Mouse (Mus musculus): ENCODE measurements around the gene Sept1. TPM values are rescaled to one million over a fixed set of nuclear protein-coding genes. Genes with fewer than 3 reads are reported as not detected.
"Not testable (repeated sequence)": the region's sequence is repeated elsewhere in the genome, so short reads cannot be mapped to it uniquely, and the experiment has no call there.

The Sept1 gene
- polyA plus RNA-seq, 1 experiment from 2014 or later: 29.9 TPM

DNA sequence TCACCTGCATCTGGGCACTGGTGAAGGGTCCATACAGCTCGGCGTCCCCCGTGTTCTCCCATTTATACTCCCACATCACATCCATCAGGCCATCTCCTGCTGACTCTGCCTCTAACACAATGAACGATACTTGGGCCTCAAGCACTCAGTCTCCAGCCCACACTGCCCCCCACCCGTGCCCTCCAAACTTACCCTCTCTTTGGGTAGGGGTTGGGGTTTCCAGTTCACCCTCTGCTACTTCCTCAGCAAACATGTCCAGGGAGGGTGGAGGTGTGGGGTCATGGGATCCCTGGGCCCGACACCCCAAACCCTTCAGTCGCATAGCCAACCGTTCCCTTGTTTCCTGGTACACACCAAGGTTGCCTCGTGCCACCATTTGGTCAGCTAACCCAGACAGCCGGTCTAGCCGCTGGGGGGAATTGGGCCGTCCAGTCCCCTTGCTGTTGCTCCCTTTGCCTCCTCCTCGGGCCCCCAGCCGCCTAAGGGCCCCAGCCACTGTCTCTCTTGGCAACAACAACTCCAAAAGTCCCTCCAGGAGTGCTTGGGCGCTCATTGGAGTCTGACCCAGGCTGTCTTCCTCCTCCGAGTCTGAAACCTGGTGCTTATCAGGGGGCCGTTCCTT, 38.8 kb downstream of the Sept1 start:
- Histone ChIP-seq H3K27ac (peak overlapping the region; percentile 94), H3K36me3 (peaks cover 74% of the 10 kb centered on the region), H3K4me3 (peak overlapping the region; percentile 75), H3K4me1 (peaks cover 24% of the 10 kb centered on the region), H3K9me3 (replicated peaks) (no peaks in the 10 kb centered on the region), H3K27me3 (ENCODE audit: low read depth, poor library complexity, severe bottlenecking) (no peaks in the 10 kb centered on the region)
- 95% methylated on average over 17 of the region's 17 CpGs for WGBS
- no peak for DNase-seq (ENCODE audit: low spot score)

- Histone ChIP-seq H3K4me3 (no peak overlapping the region), H3K27ac (no peak overlapping the region), H3K36me3 (peaks cover 63% of the 10 kb centered on the region), H3K27me3 (ENCODE audit: low read depth, poor library complexity, severe bottlenecking) (no peaks in the 10 kb centered on the region), H3K4me1 (peaks cover 24% of the 10 kb centered on the region), H3K9me3 (replicated peaks) (no peaks in the 10 kb centered on the region)
- DNase-seq (ENCODE audit: low spot score): no peak
- WGBS: 93% methylated on average over 5 of the region's 5 CpGs
Measured at GRCm38 (mm10) chr7:127192989-127193388, 39.9 kb downstream of the Sept1 start.

DNA sequence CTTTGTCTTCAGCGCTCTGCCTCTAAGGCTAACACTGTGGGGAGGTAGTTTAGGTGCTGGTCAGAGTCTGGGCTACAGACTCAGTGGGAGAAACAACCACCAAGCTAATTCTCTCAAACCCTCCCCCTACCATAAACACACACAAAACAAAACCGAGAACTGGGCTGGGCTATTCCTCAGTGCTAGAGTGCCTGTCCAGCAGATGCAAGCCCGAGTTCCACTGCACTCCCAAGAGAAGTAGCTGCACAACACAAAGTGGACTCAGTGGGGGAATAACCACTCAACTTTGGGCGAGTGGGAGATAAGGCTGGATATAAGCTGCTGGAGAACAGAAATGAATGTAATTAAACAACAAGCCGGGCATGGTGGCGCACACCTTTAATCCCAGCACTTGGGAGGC, 42.3 kb downstream of the Sept1 start:
- H3K9me3 ChIP-seq (replicated peaks): no peaks in the 10 kb centered on the region
- H3K27ac ChIP-seq: no peak overlapping the region
- 88% methylated on average over 6 of the region's 6 CpGs for WGBS
- no peak for DNase-seq (ENCODE audit: low spot score)
- no peaks in the 10 kb centered on the region for H3K27me3 ChIP-seq (ENCODE audit: low read depth, poor library complexity, severe bottlenecking)
- peaks cover 15% of the 10 kb centered on the region for H3K4me1 ChIP-seq
- peaks cover 47% of the 10 kb centered on the region for H3K36me3 ChIP-seq
- H3K4me3 ChIP-seq: no peak overlapping the region

- no peaks in the 10 kb centered on the region for H3K9me3 ChIP-seq (replicated peaks)
- 82% methylated on average over 17 of the region's 17 CpGs for WGBS
- H3K27me3 ChIP-seq (ENCODE audit: low read depth, poor library complexity, severe bottlenecking): no peaks in the 10 kb centered on the region
- peaks cover 33% of the 10 kb centered on the region for H3K36me3 ChIP-seq
- no peak for DNase-seq (ENCODE audit: low spot score)
- H3K4me3 ChIP-seq: no peak overlapping the region
- H3K4me1 ChIP-seq: no peaks in the 10 kb centered on the region
- H3K27ac ChIP-seq: no peak overlapping the region
Measured at GRCm38 (mm10) chr7:127188305-127189276, 44.3 kb downstream of the Sept1 start.

GRCm38 (mm10) chr7:127187351-127187750, 45.6 kb downstream of the Sept1 start:
- H3K27ac ChIP-seq: no peak overlapping the region
- peaks cover 21% of the 10 kb centered on the region for H3K36me3 ChIP-seq
- H3K27me3 ChIP-seq (ENCODE audit: low read depth, poor library complexity, severe bottlenecking): no peaks in the 10 kb centered on the region
- H3K4me1 ChIP-seq: no peaks in the 10 kb centered on the region
- WGBS: 74% methylated on average over 10 of the region's 10 CpGs
- no peaks in the 10 kb centered on the region for H3K9me3 ChIP-seq (replicated peaks)
- H3K4me3 ChIP-seq: no peak overlapping the region
- DNase-seq (ENCODE audit: low spot score): no peak

DNA sequence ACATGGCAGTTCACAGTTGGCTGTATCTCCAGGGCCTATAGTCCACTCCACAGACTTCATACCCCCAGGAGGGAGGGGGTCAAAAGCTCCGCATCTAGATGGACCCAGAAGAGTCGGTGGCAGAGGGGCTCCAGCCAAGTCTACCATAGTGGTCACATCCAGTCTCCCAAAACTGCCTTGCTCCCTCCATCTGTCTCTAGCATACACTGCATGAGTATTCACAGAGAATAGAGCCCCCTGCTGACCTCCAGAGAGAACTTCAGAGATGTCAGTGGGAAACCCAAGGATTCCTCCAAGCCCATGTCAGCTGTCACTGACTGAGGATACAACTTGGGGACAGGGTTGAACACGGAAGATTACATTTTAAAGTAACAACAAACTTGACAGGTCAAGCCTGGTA, 47.3 kb downstream of the Sept1 start:
- H3K36me3 ChIP-seq: peaks cover 3% of the 10 kb centered on the region
- H3K27ac ChIP-seq: no peak overlapping the region
- WGBS: 69% methylated on average over 3 of the region's 3 CpGs
- no peaks in the 10 kb centered on the region for H3K9me3 ChIP-seq (replicated peaks)
- H3K4me3 ChIP-seq: no peak overlapping the region
- DNase-seq (ENCODE audit: low spot score): no peak
- H3K27me3 ChIP-seq (ENCODE audit: low read depth, poor library complexity, severe bottlenecking): no peaks in the 10 kb centered on the region
- H3K4me1 ChIP-seq: no peaks in the 10 kb centered on the region

DNA sequence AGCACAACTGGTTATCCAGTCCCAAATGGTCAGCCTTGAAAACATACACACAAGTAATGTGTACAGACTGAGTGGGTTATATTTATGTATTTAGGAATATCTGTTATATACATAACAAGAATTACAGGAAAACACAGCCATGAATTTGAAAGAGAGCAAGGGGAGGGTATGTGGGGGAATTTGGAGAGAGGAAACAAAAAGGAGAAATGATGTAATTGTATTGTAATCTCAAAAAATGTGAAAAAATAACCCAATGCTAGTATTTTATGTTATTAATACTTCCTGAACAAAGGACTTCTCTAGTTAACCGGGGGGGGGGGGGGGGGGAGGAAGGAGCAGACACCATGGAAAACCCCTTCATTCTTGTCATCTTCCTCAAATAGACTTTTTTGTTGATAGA, 48.2 kb downstream of the Sept1 start:
- no peak for DNase-seq (ENCODE audit: low spot score)
- no peak overlapping the region for H3K4me3 ChIP-seq
- H3K9me3 ChIP-seq (replicated peaks): no peaks in the 10 kb centered on the region
- WGBS: 89% methylated on average over 1 of the region's 1 CpGs
- no peak overlapping the region for H3K27ac ChIP-seq
- H3K36me3 ChIP-seq: no peaks in the 10 kb centered on the region
- H3K4me1 ChIP-seq: no peaks in the 10 kb centered on the region
- no peaks in the 10 kb centered on the region for H3K27me3 ChIP-seq (ENCODE audit: low read depth, poor library complexity, severe bottlenecking)

GRCm38 (mm10) chr7:127183828-127184227, 49.1 kb downstream of the Sept1 start:
- Histone ChIP-seq H3K36me3 (no peaks in the 10 kb centered on the region), H3K4me3 (no peak overlapping the region), H3K27ac (no peak overlapping the region), H3K27me3 (ENCODE audit: low read depth, poor library complexity, severe bottlenecking) (no peaks in the 10 kb centered on the region), H3K4me1 (no peaks in the 10 kb centered on the region), H3K9me3 (replicated peaks) (no peaks in the 10 kb centered on the region)
- no peak for DNase-seq (ENCODE audit: low spot score)
- 75% methylated on average over 6 of the region's 6 CpGs for WGBS

GRCm38 (mm10) chr7:127183345-127183744, 49.6 kb downstream of the Sept1 start:
- Histone ChIP-seq H3K4me1 (no peaks in the 10 kb centered on the region), H3K36me3 (no peaks in the 10 kb centered on the region), H3K27me3 (ENCODE audit: low read depth, poor library complexity, severe bottlenecking) (no peaks in the 10 kb centered on the region), H3K27ac (no peak overlapping the region), H3K4me3 (no peak overlapping the region), H3K9me3 (replicated peaks) (no peaks in the 10 kb centered on the region)
- 81% methylated on average over 8 of the region's 8 CpGs for WGBS
- DNase-seq (ENCODE audit: low spot score): no peak

DNA sequence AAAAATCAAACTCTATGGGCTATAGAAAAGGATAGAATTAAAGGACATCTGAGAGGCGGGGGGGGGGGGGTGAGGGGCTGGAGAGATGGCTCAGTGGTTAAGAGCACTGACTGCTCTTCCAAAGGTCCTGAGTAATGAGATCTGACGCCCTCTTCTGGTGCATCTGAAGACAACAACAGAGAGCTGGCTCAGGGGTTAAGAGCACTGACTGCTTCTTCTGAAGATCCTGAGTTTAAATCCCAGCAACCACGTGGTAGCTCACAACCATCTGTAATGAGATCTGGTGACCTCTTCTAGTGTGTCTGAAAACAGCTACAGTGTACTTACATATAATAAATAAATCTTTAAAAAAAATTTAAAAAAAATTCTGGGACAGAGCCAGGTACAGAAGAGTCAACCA, 51.2 kb downstream of the Sept1 start:
- H3K36me3 ChIP-seq; H3K4me1 ChIP-seq; H3K4me3 ChIP-seq; H3K9me3 ChIP-seq (replicated peaks); H3K27me3 ChIP-seq (ENCODE audit: low read depth, poor library complexity, severe bottlenecking); H3K27ac ChIP-seq; DNase-seq (ENCODE audit: low spot score): not testable (repeated sequence)
- WGBS: 44% methylated on average over 3 of the region's 3 CpGs

DNA sequence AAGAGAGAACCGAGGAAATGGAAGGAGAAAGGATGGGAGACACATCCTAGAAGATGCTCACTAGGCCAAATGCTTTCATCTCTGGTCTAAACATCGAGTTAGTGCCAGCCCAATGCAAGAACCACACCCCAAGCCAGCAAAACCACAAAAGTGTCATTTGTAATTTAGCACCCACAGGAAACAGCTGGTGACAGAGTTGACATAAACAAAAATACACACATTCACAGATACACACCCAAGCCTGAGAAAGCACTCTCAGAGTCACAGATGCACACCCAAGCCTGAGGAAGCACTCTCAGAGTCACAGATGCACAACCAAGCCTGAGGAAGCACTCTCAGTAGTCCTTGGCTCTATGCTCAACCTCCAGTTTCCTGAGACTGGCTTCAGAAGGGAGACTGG, 52.1 kb downstream of the Sept1 start:
- Histone ChIP-seq H3K36me3 (no peaks in the 10 kb centered on the region), H3K27ac (no peak overlapping the region), H3K4me3 (no peak overlapping the region), H3K9me3 (replicated peaks) (no peaks in the 10 kb centered on the region), H3K27me3 (ENCODE audit: low read depth, poor library complexity, severe bottlenecking) (no peaks in the 10 kb centered on the region), H3K4me1 (no peaks in the 10 kb centered on the region)
- WGBS: 66% methylated on average over 2 of the region's 2 CpGs
- no peak for DNase-seq (ENCODE audit: low spot score)

DNA sequence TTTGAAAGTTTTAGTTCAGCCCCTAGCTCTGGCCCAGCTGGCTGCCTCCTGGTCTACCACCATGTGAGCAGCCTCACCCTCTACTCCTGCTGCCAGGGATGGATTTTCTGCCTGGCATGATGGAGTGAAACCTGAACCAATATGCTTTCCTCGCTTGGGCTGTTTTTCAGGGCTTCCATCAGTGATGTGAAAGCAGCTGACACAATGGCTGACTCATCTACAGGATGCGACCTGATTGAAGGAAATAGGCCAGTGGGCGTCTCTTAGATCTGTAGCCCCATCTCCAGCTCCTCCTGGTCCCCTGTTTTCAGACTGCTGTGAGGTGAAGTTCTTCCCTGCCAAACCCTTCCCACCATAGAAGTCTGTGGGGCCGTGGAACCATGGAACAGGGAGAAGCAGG, 56.0 kb downstream of the Sept1 start:
- H3K36me3 ChIP-seq: no peaks in the 10 kb centered on the region

DNA sequence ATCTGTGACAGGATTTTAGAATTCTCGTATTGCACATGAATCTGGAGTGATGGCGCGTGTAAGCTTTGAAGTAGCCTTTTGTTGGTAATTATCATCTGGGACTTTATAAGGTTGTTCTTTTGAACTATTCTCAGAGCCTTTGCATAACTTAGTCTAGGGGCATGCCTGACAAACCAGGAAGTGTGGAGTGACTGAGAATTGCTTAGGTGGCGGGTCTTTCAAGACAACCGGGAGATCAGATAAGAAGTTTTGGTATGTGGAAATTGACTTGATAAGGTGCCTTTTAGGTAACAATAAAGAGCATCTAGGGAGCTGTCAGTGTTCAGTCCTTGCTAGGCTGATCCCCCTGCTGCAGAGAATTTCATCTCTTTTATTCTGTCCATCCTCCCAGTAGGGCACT, 66.4 kb downstream of the Sept1 start:
- H3K4me1 ChIP-seq: no peaks in the 10 kb centered on the region
- no peak for DNase-seq (ENCODE audit: low spot score)
- H3K27me3 ChIP-seq (ENCODE audit: low read depth, poor library complexity, severe bottlenecking): no peaks in the 10 kb centered on the region
- no peak overlapping the region for H3K27ac ChIP-seq
- WGBS: 92% methylated on average over 5 of the region's 5 CpGs
- no peaks in the 10 kb centered on the region for H3K36me3 ChIP-seq
- no peaks in the 10 kb centered on the region for H3K9me3 ChIP-seq (replicated peaks)
- no peak overlapping the region for H3K4me3 ChIP-seq

More for the DNA sequence above, 56.0 kb downstream of the Sept1 start:
- 77% methylated on average over 4 of the region's 4 CpGs for WGBS
- Histone ChIP-seq H3K4me1 (no peaks in the 10 kb centered on the region), H3K4me3 (no peak overlapping the region), H3K27ac (no peak overlapping the region), H3K27me3 (ENCODE audit: low read depth, poor library complexity, severe bottlenecking) (no peaks in the 10 kb centered on the region), H3K9me3 (replicated peaks) (no peaks in the 10 kb centered on the region)
- no peak for DNase-seq (ENCODE audit: low spot score)

All from limb, embryonic 10.5 days (tissue).